Mouse (Mus musculus): ENCODE measurements around the gene Cbs.
"Not testable (repeated sequence)": the region's sequence is repeated elsewhere in the genome, so short reads cannot be mapped to it uniquely, and the experiment has no call there.

Gene Cbs

GRCm38 (mm10) chr17:31642331-31642730 is 5.3 kb upstream of the Cbs start:
- no peak for DNase-seq

- DNase-seq: peak; percentile 75
Measured at GRCm38 (mm10) chr17:31639651-31640050, 2.6 kb upstream of the Cbs start.

GRCm38 (mm10) chr17:31637866-31638570 is 980 bp upstream of the Cbs start:
- DNase-seq: peak; percentile 38

- no peak for DNase-seq
Measured at GRCm38 (mm10) chr17:31636277-31636941, 629 bp downstream of the Cbs start.

GRCm38 (mm10) chr17:31635781-31636180 is 1.3 kb downstream of the Cbs start:
- no peak for DNase-seq

GRCm38 (mm10) chr17:31634896-31635295 is 2.1 kb downstream of the Cbs start:
- no peak for DNase-seq

- no peak for DNase-seq
Measured at GRCm38 (mm10) chr17:31633007-31633406, 4.0 kb downstream of the Cbs start.

GRCm38 (mm10) chr17:31631081-31631800 is 5.8 kb downstream of the Cbs start:
- DNase-seq: no peak

GRCm38 (mm10) chr17:31627961-31628360 is 9.1 kb downstream of the Cbs start:
- no peak for DNase-seq

GRCm38 (mm10) chr17:31623101-31623500 is 13.9 kb downstream of the Cbs start:
- no peak for DNase-seq

GRCm38 (mm10) chr17:31613086-31613755 is 23.8 kb downstream of the Cbs start:
- peak; percentile 34 for DNase-seq

GRCm38 (mm10) chr17:31609895-31610294 is 27.1 kb downstream of the Cbs start:
- DNase-seq: no peak

GRCm38 (mm10) chr17:31609173-31609572 is 27.9 kb downstream of the Cbs start:
- not testable (repeated sequence) for DNase-seq

- no peak for DNase-seq
Measured at GRCm38 (mm10) chr17:31607256-31607951, 29.6 kb downstream of the Cbs start.

- DNase-seq: no peak
Measured at GRCm38 (mm10) chr17:31606424-31606823, 30.6 kb downstream of the Cbs start.

GRCm38 (mm10) chr17:31598593-31598992 is 38.4 kb downstream of the Cbs start:
- DNase-seq: no peak

GRCm38 (mm10) chr17:31597957-31598356 is 39.1 kb downstream of the Cbs start:
- no peak for DNase-seq

- DNase-seq: peak; percentile 20
Measured at GRCm38 (mm10) chr17:31595077-31595476, 42.0 kb downstream of the Cbs start.

- DNase-seq: peak; percentile 13
Measured at GRCm38 (mm10) chr17:31594590-31594989, 42.4 kb downstream of the Cbs start.

- no peak for DNase-seq
Measured at GRCm38 (mm10) chr17:31590846-31591245, 46.2 kb downstream of the Cbs start.

GRCm38 (mm10) chr17:31588726-31589125 is 48.3 kb downstream of the Cbs start:
- DNase-seq: no peak

GRCm38 (mm10) chr17:31588115-31588514 is 48.9 kb downstream of the Cbs start:
- DNase-seq: no peak

- DNase-seq: no peak
Measured at GRCm38 (mm10) chr17:31583781-31584180, 53.3 kb downstream of the Cbs start.
